In genomic region chr14:34453648-34454047, GRCm38 (mm10) we compare ENCODE assay signal across 10 mouse cellular contexts. TPM values are rescaled to one million over a fixed set of nuclear protein-coding genes. Genes with fewer than 3 reads are reported as not detected.
A peak's percentile ranks its signal among the peaks of the same experiment; 100 is the strongest.
DNase-seq lines count a peak whose midpoint lies in the region; ATAC-seq and TF ChIP-seq lines count a peak whose summit lies in the region.
"Had no signal": no experiment of that assay in that cellular context is flagged by ENCODE, and none has a peak within 500 bp of the region (broad histone marks: within the 10 kb centered on the region; RNA-seq: fewer than 3 reads in every experiment).

No protein-coding gene starts in this region.

- H3K4me2 ChIP-seq in heart, embryonic 16.5 days (ENCODE audit: low read depth, low read length), result no peak overlapping the region
- no peak overlapping the region; the same call in 1 of the 2 replicates for H3K4me2 ChIP-seq in hindbrain, embryonic 12.5 days (replicated peaks)
- 0 out of 2 replicates have a peak overlapping the region, but pooled peaks have one; percentile 2 for H3K4me2 ChIP-seq in midbrain, postnatal 0 days (ENCODE audit: low read depth, low read length, poor library complexity, severe bottlenecking)

- peaks cover 7% of the 10 kb centered on the region; the same call in 1 of the 2 replicates for H3K36me3 ChIP-seq in heart, embryonic 16.5 days (ENCODE audit: control insufficient read depth, insufficient read depth)
- H3K36me3 ChIP-seq in hindbrain, embryonic 12.5 days, result peaks cover 7% of the 10 kb centered on the region; the same call in 1 of the 2 replicates
- no peaks in the 10 kb centered on the region for H3K36me3 ChIP-seq in midbrain, postnatal 0 days (ENCODE audit: insufficient read depth, low read length)

- no peak overlapping the region for H3K4me3 ChIP-seq in heart, embryonic 16.5 days (ENCODE audit: low read length)
- no peak overlapping the region for H3K4me3 ChIP-seq in hindbrain, embryonic 12.5 days
- H3K4me3 ChIP-seq in midbrain, postnatal 0 days (ENCODE audit: low read depth, low read length), result no peak overlapping the region

- TF ChIP-seq CTCF in midbrain, postnatal 0 days (IDR thresholded peaks at IDR 0.05), result no peak

- WGBS in heart, embryonic 16.5 days, result 34% methylated on average over 6 of the region's 6 CpGs
- 15% methylated on average over 6 of the region's 6 CpGs for WGBS in hindbrain, embryonic 12.5 days
- 3% methylated on average over 6 of the region's 6 CpGs for WGBS in midbrain, postnatal 0 days

- ATAC-seq in heart, embryonic 16.5 days (replicated peaks; ENCODE audit: extremely low read depth, insufficient read depth, low FRiP score), result peak; percentile 26
- ATAC-seq in hindbrain, embryonic 12.5 days (ENCODE audit: low FRiP score), result peak; percentile 57
- peak; percentile 47; the same call in 1 of the 2 replicates for ATAC-seq in midbrain, postnatal 0 days (ENCODE audit: low FRiP score)

- peaks cover 15% of the 10 kb centered on the region for H3K4me1 ChIP-seq in heart, embryonic 16.5 days (ENCODE audit: control insufficient read depth, insufficient read depth, low read length)
- H3K4me1 ChIP-seq in hindbrain, embryonic 12.5 days, result peaks cover 22% of the 10 kb centered on the region
- H3K4me1 ChIP-seq in midbrain, postnatal 0 days (ENCODE audit: insufficient read depth, low read length), result no peaks in the 10 kb centered on the region

- no peaks in the 10 kb centered on the region for H3K9me3 ChIP-seq in heart, embryonic 16.5 days (replicated peaks; ENCODE audit: control insufficient read depth, low read length)
- H3K9me3 ChIP-seq in hindbrain, embryonic 12.5 days (replicated peaks), result no peaks in the 10 kb centered on the region
- H3K9me3 ChIP-seq in midbrain, postnatal 0 days (ENCODE audit: low read length), result no peaks in the 10 kb centered on the region

- DNase-seq in heart, adult 18-20 months, result no peak
- DNase-seq in embryo, embryonic 11 days, result peak; percentile 68
- peak; percentile 36 for DNase-seq in midbrain, postnatal 0 days (ENCODE audit: low spot score)
- DNase-seq in frontal cortex, postnatal 10 days (ENCODE audit: low spot score in 2 of 2), result no peak
- DNase-seq in adrenal gland, postnatal 25 days, result no peak
- no peak for DNase-seq in right cerebral cortex, postnatal 25 days
- DNase-seq: adrenal gland, postnatal 14 days had no signal

- peak overlapping the region; percentile 41 for H3K9ac ChIP-seq in heart, embryonic 16.5 days (ENCODE audit: low read length)
- H3K9ac ChIP-seq in hindbrain, embryonic 12.5 days, result no peak overlapping the region
- H3K9ac ChIP-seq in midbrain, postnatal 0 days (replicated peaks; ENCODE audit: low read length, poor library complexity, severe bottlenecking), result 0 out of 2 replicates have a peak overlapping the region, but pooled peaks have one; percentile 25

- no peaks in the 10 kb centered on the region for H3K27me3 ChIP-seq in heart, embryonic 16.5 days (ENCODE audit: control insufficient read depth, insufficient read depth, low read length)
- no peaks in the 10 kb centered on the region for H3K27me3 ChIP-seq in hindbrain, embryonic 12.5 days
- no peaks in the 10 kb centered on the region for H3K27me3 ChIP-seq in midbrain, postnatal 0 days (ENCODE audit: insufficient read depth, low read length)

- peak overlapping the region; percentile 62 for H3K27ac ChIP-seq in heart, embryonic 16.5 days (ENCODE audit: low read length)
- peak overlapping the region; percentile 71 for H3K27ac ChIP-seq in hindbrain, embryonic 12.5 days
- peak overlapping the region; percentile 34 for H3K27ac ChIP-seq in midbrain, postnatal 0 days (ENCODE audit: low read depth, low read length)
- H3K27ac ChIP-seq: macrophage had no signal

RNA-seq across cellular contexts. Expression of gene Bmpr1a, which starts 49.5 kb away (rescaled TPM):
- polyA plus RNA-seq in heart, embryonic 16.5 days (2015; fragmentation: Nextera tagmentation; extraction: Ambion mirVana), result 27.8 and 36.4 TPM in 2 replicates
- 10 to 100 TPM; 52.9 to 56.9 TPM for total RNA-seq in heart, adult 18-20 months (2021)
- 47.6 and 50.4 TPM in 2 replicates for polyA plus RNA-seq in hindbrain, embryonic 12.5 days (2016; fragmentation: Nextera tagmentation; extraction: Ambion mirVana)
- 42.5 and 50.8 TPM in 2 replicates for total RNA-seq in midbrain, postnatal 0 days (2014; rRNA removed)
- 13.9 and 14.0 TPM in 2 replicates for polyA plus RNA-seq in midbrain, postnatal 0 days (2015; fragmentation: Nextera tagmentation; extraction: Ambion mirVana)
- total RNA-seq in adrenal gland, postnatal 25 days (2021), result 64.7 and 73.0 TPM in 2 replicates

Comparison
In these comparisons a context has a peak if more than half of its experiments do, and no peak if none do; other contexts are left out.
1. DNase-seq: peak in embryo, embryonic 11 days (single experiment) and midbrain, postnatal 0 days (single experiment); none in heart, adult 18-20 months (0 of 2), frontal cortex, postnatal 10 days (0 of 2), adrenal gland, postnatal 25 days (single experiment) and right cerebral cortex, postnatal 25 days (single experiment).
2. Peak in every context shown above with its lines, with median percentiles within 50 percentile points of each other: ATAC-seq and H3K27ac ChIP-seq.